Mouse (Mus musculus) myocyte (in vitro differentiated cells): ENCODE results near the gene Stra6.

Source experiments
- MYOD1 ChIP-seq, 3 experiments: IDR thresholded peaks; one replicate each; pipeline ENCODE4 v1.6.1; 2011; ENCODE audit warnings: control low read depth in 2 of 3, low read depth in 2 of 3, mild to moderate bottlenecking in 2 of 3, moderate library complexity in 1 of 3; ENCODE audit not compliant: insufficient read length in 2 of 3, control insufficient read depth in 1 of 3
- POLR2A ChIP-seq: IDR thresholded peaks from one replicate; pipeline ENCODE4 v1.6.1; 2011; ENCODE audit warnings: low read depth, mild to moderate bottlenecking, control low read depth, moderate library complexity; ENCODE audit not compliant: insufficient read length
- POLR2AphosphoS2 ChIP-seq: IDR thresholded peaks from one replicate; pipeline ENCODE4 v1.6.1; 2011; ENCODE audit warnings: low read depth, control low read depth; ENCODE audit not compliant: insufficient read length
- SRF ChIP-seq: IDR thresholded peaks from one replicate; pipeline ENCODE4 v1.6.1; 2011; ENCODE audit warnings: low read depth; ENCODE audit not compliant: control insufficient read depth, insufficient read length
- USF1 ChIP-seq: IDR thresholded peaks from one replicate; pipeline ENCODE4 v1.6.1; 2011; ENCODE audit warnings: low read depth, mild to moderate bottlenecking, control low read depth, moderate library complexity

GRCm38 (mm10) chr9:58155366-58155765, 91.8 kb downstream of the Stra6 start:
- TF ChIP-seq POLR2A (no peak), POLR2AphosphoS2 (no peak), USF1 (no peak), SRF (no peak), MYOD1 (IDR thresholded peaks at IDR 0.05; ENCODE audit: control insufficient read depth in 1 of 3, insufficient read length in 2 of 3, low read depth in 2 of 3) (peak in 2 of 3 experiments; percentile 77 to 82)
